Mouse (Mus musculus) heart, adult 2 months (tissue): ENCODE results near the gene Lhfpl2. TPM values are rescaled to one million over a fixed set of nuclear protein-coding genes. Genes with fewer than 3 reads are reported as not detected.

Experiments
- DNase-seq, 2 experiments: peaks; one replicate each; pipeline ENCODE4 v3.0.0; 2021
- H3K27ac ChIP-seq: fragments of 200-600 bp; 2 replicates; pipeline ENCODE4 v1.8.1; 2022
- H3K27me3 ChIP-seq: fragments of 200-500 bp; 2 replicates; pipeline ENCODE4 v1.6.1; 2012; ENCODE audit warnings: mild to moderate bottlenecking, low read length, inconsistent platforms, mixed read lengths; ENCODE audit not compliant: control insufficient read depth, insufficient read depth
- H3K36me3 ChIP-seq: fragments of 200-500 bp; 2 replicates; pipeline ENCODE4 v1.6.1; 2012; ENCODE audit warnings: low read length, inconsistent platforms; ENCODE audit not compliant: control insufficient read depth, insufficient read depth
- H3K4me1 ChIP-seq: fragments of 200-500 bp; 2 replicates; pipeline ENCODE4 v1.6.1; 2011; ENCODE audit warnings: low read length; ENCODE audit not compliant: control insufficient read depth, insufficient read depth
- H3K4me3 ChIP-seq: fragments of 200-600 bp; 2 replicates; pipeline ENCODE4 v1.8.1; 2022
- H3K79me2 ChIP-seq: fragments of 200-500 bp; replicated peaks from 2 replicates; pipeline ENCODE4 v1.6.1; 2012; ENCODE audit warnings: mild to moderate bottlenecking, inconsistent platforms, low read length, moderate library complexity, mixed read lengths; ENCODE audit not compliant: control insufficient read depth, insufficient read depth
- H3K9ac ChIP-seq: fragments of 200-500 bp; 2 replicates; pipeline ENCODE4 v1.6.1; 2012; ENCODE audit warnings: low read depth, mild to moderate bottlenecking, control low read depth, inconsistent platforms, low read length, mixed read lengths
- CTCF ChIP-seq: fragments of 200-600 bp; IDR thresholded peaks from 2 replicates; pipeline ENCODE4 v1.8.1; 2022; ENCODE audit warnings: antibody characterized with exemption, mild to moderate bottlenecking, moderate library complexity
- EP300 ChIP-seq: fragments of 200-500 bp; IDR thresholded peaks from 2 replicates; pipeline ENCODE4 v1.6.1; 2011; ENCODE audit warnings: low read depth, low read length, control low read depth; ENCODE audit not compliant: insufficient read depth
- POLR2A ChIP-seq: fragments of 200-500 bp; IDR thresholded peaks from 2 replicates; pipeline ENCODE4 v1.6.1; 2011; ENCODE audit warnings: mild to moderate bottlenecking, low read depth, low read length, control low read depth; ENCODE audit not compliant: insufficient read depth
- WGBS: fragments of 180-500 bp; shearing (Covaris S2); methylation state at CpG from one replicate; pipeline ENCODE4 v1.1.7; 2018; 5-methylcytosine and 5-hydroxymethylcytosine counted together
- intact Hi-C: fragments of 180-260 bp; cut with DNase I; formaldehyde crosslinking; loops from one replicate; pipeline ENCODE4 v1.15.1; 2025
- polyA plus RNA-seq: library from polyadenylated mRNA; depleted of rRNA; stranded (reverse); fragments of >200 nt; gene quantifications from 2 replicates; pipeline ENCODE4 v1.2.3, GENCODE M21; 2012
- total RNA-seq, 2 experiments: library from RNA; stranded (reverse); gene quantifications; 2 replicates each; pipeline ENCODE4 v1.2.3; 2021

Gene Lhfpl2
- total and polyA plus RNA-seq, 3 experiments = 2.8 to 4.0 (median 3.5) TPM

- H3K27me3 ChIP-seq = no peaks in the 10 kb centered on the region
- no peaks in the 10 kb centered on the region for H3K79me2 ChIP-seq
- 97% methylated on average over 1 of the region's 1 CpGs for WGBS
- no peaks in the 10 kb centered on the region for H3K36me3 ChIP-seq
- no peak overlapping the region for H3K27ac ChIP-seq
- H3K4me3 ChIP-seq = no peak overlapping the region
- no peak for DNase-seq
- H3K9ac ChIP-seq = no peak overlapping the region
- intact Hi-C loops = loop anchor here (10.0 kb wide), 1 partner anchor 136 kb away; no protein-coding TSS in a partner anchor
- H3K4me1 ChIP-seq = peaks cover 12% of the 10 kb centered on the region
- TF ChIP-seq CTCF (no peak), POLR2A (no peak), EP300 (no peak)
These were observed 10.7 kb downstream of the Lhfpl2 start for GRCm38 (mm10) chr13:94068308-94068707.

GRCm38 (mm10) chr13:94069421-94070307 lies 12.1 kb downstream of the Lhfpl2 start:
- no peaks in the 10 kb centered on the region for H3K79me2 ChIP-seq
- H3K9ac ChIP-seq = no peak overlapping the region
- intact Hi-C loops = loop anchor here (10.0 kb wide), 1 partner anchor 135 kb away; no protein-coding TSS in a partner anchor
- H3K4me3 ChIP-seq = no peak overlapping the region
- H3K27ac ChIP-seq = no peak overlapping the region
- no peak for DNase-seq
- no peaks in the 10 kb centered on the region for H3K36me3 ChIP-seq
- peaks cover 8% of the 10 kb centered on the region for H3K4me1 ChIP-seq
- 94% methylated on average over 16 of the region's 16 CpGs for WGBS
- TF ChIP-seq EP300 (no peak), CTCF (no peak), POLR2A (no peak)
- H3K27me3 ChIP-seq = no peaks in the 10 kb centered on the region

GRCm38 (mm10) chr13:94070308-94070619 lies 12.7 kb downstream of the Lhfpl2 start:
- peaks cover 4% of the 10 kb centered on the region; the same call in 1 of the 2 replicates for H3K4me1 ChIP-seq
- intact Hi-C loops = no loop called here
- TF ChIP-seq CTCF (no peak), EP300 (no peak), POLR2A (no peak)
- H3K79me2 ChIP-seq = no peaks in the 10 kb centered on the region
- H3K4me3 ChIP-seq = no peak overlapping the region
- H3K9ac ChIP-seq = no peak overlapping the region
- no peaks in the 10 kb centered on the region for H3K27me3 ChIP-seq
- 90% methylated on average over 3 of the region's 3 CpGs for WGBS
- no peaks in the 10 kb centered on the region for H3K36me3 ChIP-seq
- no peak overlapping the region for H3K27ac ChIP-seq
- no peak for DNase-seq

- Histone ChIP-seq H3K27ac (no peak overlapping the region), H3K79me2 (no peaks in the 10 kb centered on the region), H3K4me1 (peaks cover 3% of the 10 kb centered on the region; the same call in 1 of the 2 replicates), H3K4me3 (no peak overlapping the region), H3K36me3 (no peaks in the 10 kb centered on the region), H3K27me3 (no peaks in the 10 kb centered on the region), H3K9ac (no peak overlapping the region)
- intact Hi-C loops = no loop called here
- TF ChIP-seq EP300 (no peak), CTCF (no peak), POLR2A (no peak)
- 34% methylated on average over 3 of the region's 3 CpGs for WGBS
- DNase-seq = no peak
These were observed 13.3 kb downstream of the Lhfpl2 start for GRCm38 (mm10) chr13:94070927-94071326.

- no peak for TF ChIP-seq CTCF
- TF ChIP-seq EP300 = no peak
- TF ChIP-seq POLR2A = no peak
- Histone ChIP-seq H3K36me3 (no peaks in the 10 kb centered on the region), H3K27ac (no peak overlapping the region), H3K27me3 (no peaks in the 10 kb centered on the region), H3K4me1 (peaks cover 2% of the 10 kb centered on the region; the same call in 1 of the 2 replicates), H3K79me2 (no peaks in the 10 kb centered on the region), H3K9ac (no peak overlapping the region), H3K4me3 (no peak overlapping the region)
- WGBS = 63% methylated on average over 9 of the region's 9 CpGs
- DNase-seq = no peak
- intact Hi-C loops = no loop called here
These were observed 15.6 kb downstream of the Lhfpl2 start for GRCm38 (mm10) chr13:94073046-94073715.

GRCm38 (mm10) chr13:94073716-94074115 lies 16.1 kb downstream of the Lhfpl2 start:
- DNase-seq = no peak
- TF ChIP-seq POLR2A (no peak), EP300 (no peak), CTCF (no peak)
- peaks cover 2% of the 10 kb centered on the region; the same call in 1 of the 2 replicates for H3K4me1 ChIP-seq
- WGBS = 78% methylated on average over 5 of the region's 5 CpGs
- H3K9ac ChIP-seq = no peak overlapping the region
- no peak overlapping the region for H3K4me3 ChIP-seq
- no peaks in the 10 kb centered on the region for H3K36me3 ChIP-seq
- H3K27ac ChIP-seq = no peak overlapping the region
- no peaks in the 10 kb centered on the region for H3K27me3 ChIP-seq
- intact Hi-C loops = no loop called here
- no peaks in the 10 kb centered on the region for H3K79me2 ChIP-seq
